Mouse (Mus musculus): ENCODE measurements around the gene Abca6. TPM values are rescaled to one million over a fixed set of nuclear protein-coding genes. Genes with fewer than 3 reads are reported as not detected.

The Abca6 gene
- polyA plus RNA-seq, 1 experiment from 2014 or later: 0.73 TPM

- H3K9me3 ChIP-seq (ENCODE audit: control insufficient read depth): no peaks in the 10 kb centered on the region
- no peak overlapping the region for H3K9ac ChIP-seq (ENCODE audit: low read depth, low read length)
- H3K27me3 ChIP-seq (replicated peaks; ENCODE audit: control insufficient read depth, insufficient read depth, low read length): no peaks in the 10 kb centered on the region
- H3K27ac ChIP-seq (ENCODE audit: low read depth, low read length): no peak overlapping the region
- WGBS: 99% methylated on average over 3 of the region's 3 CpGs
- TF ChIP-seq CTCF (IDR thresholded peaks at IDR 0.05; ENCODE audit: low read depth): no peak
- ATAC-seq: no peak
- H3K4me3 ChIP-seq (ENCODE audit: low read depth, low read length): no peak overlapping the region
- no peaks in the 10 kb centered on the region for H3K4me1 ChIP-seq (replicated peaks; ENCODE audit: control insufficient read depth, insufficient read depth, low read length)
- no peak overlapping the region for H3K4me2 ChIP-seq (replicated peaks; ENCODE audit: low read depth)
- H3K36me3 ChIP-seq (ENCODE audit: control insufficient read depth, insufficient read depth): no peaks in the 10 kb centered on the region
These were observed 80.4 kb downstream of the Abca6 start for GRCm38 (mm10) chr11:110171212-110171611.

- Histone ChIP-seq H3K36me3 (ENCODE audit: control insufficient read depth, insufficient read depth) (no peaks in the 10 kb centered on the region), H3K9ac (ENCODE audit: low read depth, low read length) (no peak within 1 kb of the TSS; the same call in 1 of the 2 replicates), H3K4me1 (replicated peaks; ENCODE audit: control insufficient read depth, insufficient read depth, low read length) (no peaks in the 10 kb centered on the region), H3K4me3 (ENCODE audit: low read depth, low read length) (peak within 1 kb of the TSS; percentile 17; the same call in 1 of the 2 replicates), H3K9me3 (ENCODE audit: control insufficient read depth) (no peaks in the 10 kb centered on the region), H3K27me3 (replicated peaks; ENCODE audit: control insufficient read depth, insufficient read depth, low read length) (no peaks in the 10 kb centered on the region), H3K4me2 (replicated peaks; ENCODE audit: low read depth) (no peak within 1 kb of the TSS; the same call in 1 of the 2 replicates), H3K27ac (ENCODE audit: low read depth, low read length) (no peak within 1 kb of the TSS; the same call in 1 of the 2 replicates)
- TF ChIP-seq CTCF (IDR thresholded peaks at IDR 0.05; ENCODE audit: low read depth): no peak
- no peak for ATAC-seq
- WGBS: 31% methylated on average over 12 of the region's 12 CpGs
These were observed 83.9 kb downstream of the Abca6 start, which contains the start of gene Abca9 for GRCm38 (mm10) chr11:110167459-110168251. Abca9 (minus strand) TSS chr11:110168196.

GRCm38 (mm10) chr11:110165822-110166221, 85.8 kb downstream of the Abca6 start:
- TF ChIP-seq CTCF (IDR thresholded peaks at IDR 0.05; ENCODE audit: low read depth): no peak
- Histone ChIP-seq H3K9ac (ENCODE audit: low read depth, low read length) (no peak overlapping the region), H3K4me1 (replicated peaks; ENCODE audit: control insufficient read depth, insufficient read depth, low read length) (no peaks in the 10 kb centered on the region), H3K27me3 (replicated peaks; ENCODE audit: control insufficient read depth, insufficient read depth, low read length) (no peaks in the 10 kb centered on the region), H3K36me3 (ENCODE audit: control insufficient read depth, insufficient read depth) (no peaks in the 10 kb centered on the region), H3K4me3 (ENCODE audit: low read depth, low read length) (no peak overlapping the region), H3K9me3 (ENCODE audit: control insufficient read depth) (no peaks in the 10 kb centered on the region), H3K4me2 (replicated peaks; ENCODE audit: low read depth) (peak overlapping the region; percentile 48), H3K27ac (ENCODE audit: low read depth, low read length) (no peak overlapping the region)
- WGBS: 23% methylated on average over 3 of the region's 3 CpGs
- no peak for ATAC-seq

- H3K4me1 ChIP-seq (replicated peaks; ENCODE audit: control insufficient read depth, insufficient read depth, low read length): no peaks in the 10 kb centered on the region
- no peaks in the 10 kb centered on the region for H3K27me3 ChIP-seq (replicated peaks; ENCODE audit: control insufficient read depth, insufficient read depth, low read length)
- no peak overlapping the region for H3K4me3 ChIP-seq (ENCODE audit: low read depth, low read length)
- no peaks in the 10 kb centered on the region for H3K9me3 ChIP-seq (ENCODE audit: control insufficient read depth)
- no peak for ATAC-seq
- H3K27ac ChIP-seq (ENCODE audit: low read depth, low read length): no peak overlapping the region
- H3K36me3 ChIP-seq (ENCODE audit: control insufficient read depth, insufficient read depth): no peaks in the 10 kb centered on the region
- TF ChIP-seq CTCF (IDR thresholded peaks at IDR 0.05; ENCODE audit: low read depth): no peak
- H3K9ac ChIP-seq (ENCODE audit: low read depth, low read length): no peak overlapping the region
- H3K4me2 ChIP-seq (replicated peaks; ENCODE audit: low read depth): peak overlapping the region; percentile 48
These were observed 86.2 kb downstream of the Abca6 start for GRCm38 (mm10) chr11:110165409-110165808.

DNA sequence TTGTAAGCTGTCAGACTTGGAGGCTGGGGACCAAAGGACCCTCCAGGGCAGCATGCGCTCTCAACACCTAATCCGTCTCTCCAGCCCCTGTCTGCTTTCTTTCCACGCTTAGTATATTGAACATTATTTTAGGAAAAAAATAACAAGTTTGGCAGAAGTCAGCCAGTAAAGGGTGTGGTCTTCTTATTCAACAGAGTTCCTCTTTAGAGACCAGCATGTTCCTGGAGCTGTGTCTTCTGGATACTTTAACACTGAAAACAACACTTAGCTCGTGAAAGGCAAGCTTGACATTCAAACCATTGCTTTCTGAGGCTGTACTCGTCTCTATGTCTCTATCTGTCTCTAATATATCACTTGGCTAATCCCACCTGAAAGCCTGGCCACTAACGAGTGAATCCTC, 94.5 kb downstream of the Abca6 start:
- Histone ChIP-seq H3K27ac (ENCODE audit: low read depth, low read length) (no peak overlapping the region), H3K4me1 (replicated peaks; ENCODE audit: control insufficient read depth, insufficient read depth, low read length) (no peaks in the 10 kb centered on the region), H3K9me3 (ENCODE audit: control insufficient read depth) (no peaks in the 10 kb centered on the region), H3K27me3 (replicated peaks; ENCODE audit: control insufficient read depth, insufficient read depth, low read length) (no peaks in the 10 kb centered on the region), H3K9ac (ENCODE audit: low read depth, low read length) (no peak overlapping the region), H3K4me3 (ENCODE audit: low read depth, low read length) (no peak overlapping the region), H3K4me2 (replicated peaks; ENCODE audit: low read depth) (no peak overlapping the region), H3K36me3 (ENCODE audit: control insufficient read depth, insufficient read depth) (no peaks in the 10 kb centered on the region)
- ATAC-seq: no peak
- TF ChIP-seq CTCF (IDR thresholded peaks at IDR 0.05; ENCODE audit: low read depth): no peak
- 65% methylated on average over 6 of the region's 6 CpGs for WGBS

DNA sequence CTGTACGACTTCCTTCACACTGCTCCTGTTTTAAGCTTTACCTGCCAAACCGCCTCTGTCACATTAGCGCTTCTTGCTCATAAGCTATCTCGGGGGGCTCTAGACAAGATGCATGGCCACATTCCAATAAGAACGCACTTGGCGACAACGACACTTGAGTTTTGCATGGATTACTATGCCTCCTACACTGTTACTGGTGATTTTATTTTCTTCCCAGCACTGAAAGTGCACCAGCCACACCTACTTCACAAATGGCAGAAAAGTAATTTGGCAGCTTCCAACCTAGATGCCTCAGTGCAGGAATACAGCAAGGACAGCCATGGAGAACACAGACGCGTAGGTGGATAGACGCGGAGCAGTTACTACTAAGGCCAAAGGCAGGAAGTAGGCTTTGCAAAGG, 95.6 kb downstream of the Abca6 start:
- Histone ChIP-seq H3K27me3 (replicated peaks; ENCODE audit: control insufficient read depth, insufficient read depth, low read length) (no peaks in the 10 kb centered on the region), H3K27ac (ENCODE audit: low read depth, low read length) (no peak overlapping the region), H3K9me3 (ENCODE audit: control insufficient read depth) (no peaks in the 10 kb centered on the region), H3K9ac (ENCODE audit: low read depth, low read length) (no peak overlapping the region), H3K4me1 (replicated peaks; ENCODE audit: control insufficient read depth, insufficient read depth, low read length) (no peaks in the 10 kb centered on the region), H3K36me3 (ENCODE audit: control insufficient read depth, insufficient read depth) (no peaks in the 10 kb centered on the region), H3K4me2 (replicated peaks; ENCODE audit: low read depth) (no peak overlapping the region), H3K4me3 (ENCODE audit: low read depth, low read length) (no peak overlapping the region)
- TF ChIP-seq CTCF (IDR thresholded peaks at IDR 0.05; ENCODE audit: low read depth): no peak
- no peak for ATAC-seq
- WGBS: 93% methylated on average over 11 of the region's 11 CpGs
